Mouse (Mus musculus) cerebellum, postnatal 36 days (tissue): Measurements from ENCODE around the gene Timd4.

Experiments
- DNase-seq, 2 experiments: peaks; one replicate each; pipeline ENCODE4 v3.0.0; 2021 to 2022; ENCODE audit warnings: mixed read lengths in 2 of 2

Timd4 gene

DNA sequence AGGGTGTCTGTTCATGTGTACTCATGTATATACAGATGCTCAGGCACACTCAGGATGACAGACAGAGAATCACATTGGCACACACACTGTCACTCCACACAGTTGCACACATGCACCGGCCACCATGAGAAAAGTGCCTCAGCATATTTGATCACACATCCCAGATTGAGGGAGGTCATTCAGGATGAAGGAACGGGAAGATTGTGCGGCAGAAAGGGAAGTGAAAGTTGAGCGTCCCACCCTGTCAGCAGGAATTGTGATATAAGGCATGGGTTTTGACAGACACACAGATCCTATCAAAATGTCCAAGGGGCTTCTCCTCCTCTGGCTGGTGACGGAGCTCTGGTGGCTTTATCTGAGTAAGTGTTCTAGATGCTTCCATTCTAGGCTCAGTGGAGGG, at the start of gene Timd4:
TSS of gene Timd4 (plus strand) at position 290 of the 400 bp plus-strand sequence.
- DNase-seq, result no peak

- DNase-seq, result no peak
Measured at GRCm38 (mm10) chr11:46776879-46777278, 33.7 kb upstream of the Timd4 start.

GRCm38 (mm10) chr11:46779811-46780210, 30.8 kb upstream of the Timd4 start:
- DNase-seq, result no peak

DNA sequence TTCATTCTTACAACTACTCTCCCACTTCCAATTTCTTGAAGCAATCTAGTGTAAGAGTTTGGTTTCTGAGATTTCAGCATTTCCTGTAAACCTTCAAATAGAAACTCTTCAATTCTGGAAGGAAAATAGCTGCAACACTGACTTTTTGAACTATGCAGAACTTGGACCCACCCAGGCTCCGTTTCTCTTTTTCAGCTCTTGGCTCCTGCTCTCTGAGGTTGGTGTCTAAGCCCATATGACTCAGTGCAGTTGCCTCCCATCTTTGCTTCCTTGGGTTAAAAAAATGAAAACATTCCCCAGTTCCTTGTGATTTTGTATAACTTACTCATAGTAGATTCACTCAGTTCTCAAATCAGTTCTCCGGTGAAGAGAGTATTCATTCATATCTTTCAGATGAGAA, 6.2 kb upstream of the Timd4 start:
- no peak for DNase-seq

GRCm38 (mm10) chr11:46817692-46818091, 7.1 kb downstream of the Timd4 start:
- no peak for DNase-seq

DNA sequence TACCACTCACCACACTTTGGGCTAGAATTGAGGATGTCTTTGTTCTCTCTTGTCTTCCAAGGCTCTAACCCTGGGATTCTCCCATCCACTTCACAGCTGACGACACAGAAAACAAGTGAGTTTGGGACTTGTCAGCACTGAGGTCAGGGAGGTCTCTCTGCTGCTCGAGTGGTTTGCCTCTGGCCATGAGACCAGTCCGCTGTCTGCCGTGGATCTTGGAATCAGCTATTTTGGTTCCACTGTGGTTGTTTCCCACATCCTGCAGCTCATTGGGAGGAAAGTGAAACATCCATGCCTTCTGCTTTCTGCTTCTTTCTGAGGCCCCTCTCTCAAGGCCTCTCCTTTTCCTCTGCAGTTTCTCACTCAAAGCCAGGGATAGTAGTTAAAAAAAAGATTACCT, 9.3 kb downstream of the Timd4 start:
- no peak for DNase-seq

- no peak for DNase-seq
Measured at GRCm38 (mm10) chr11:46830348-46830747, 19.7 kb downstream of the Timd4 start.

DNA sequence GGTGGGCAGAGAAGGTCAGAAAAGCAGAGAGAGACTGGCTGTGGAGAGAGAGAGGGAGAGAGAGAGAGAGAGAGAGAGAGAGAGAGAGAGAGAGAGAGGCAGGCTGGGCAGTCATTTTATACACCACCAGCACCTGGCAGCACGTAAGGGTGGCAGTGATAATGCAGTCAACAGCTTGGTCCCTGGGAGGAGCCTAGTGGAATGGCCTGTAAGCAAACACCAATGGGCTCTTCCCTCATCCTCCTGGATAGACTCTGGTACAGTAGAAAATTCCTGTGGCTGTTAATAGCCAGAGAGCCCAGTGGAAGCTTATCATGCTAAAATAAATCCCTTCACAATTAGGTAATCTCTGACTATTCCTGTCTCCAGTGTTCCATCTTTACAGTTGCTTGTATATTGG, 24.5 kb downstream of the Timd4 start:
- DNase-seq, result no peak

GRCm38 (mm10) chr11:46842015-46842726, 31.6 kb downstream of the Timd4 start:
- DNase-seq, result no peak

GRCm38 (mm10) chr11:46846661-46847060, 36.1 kb downstream of the Timd4 start:
- DNase-seq, result no peak

DNA sequence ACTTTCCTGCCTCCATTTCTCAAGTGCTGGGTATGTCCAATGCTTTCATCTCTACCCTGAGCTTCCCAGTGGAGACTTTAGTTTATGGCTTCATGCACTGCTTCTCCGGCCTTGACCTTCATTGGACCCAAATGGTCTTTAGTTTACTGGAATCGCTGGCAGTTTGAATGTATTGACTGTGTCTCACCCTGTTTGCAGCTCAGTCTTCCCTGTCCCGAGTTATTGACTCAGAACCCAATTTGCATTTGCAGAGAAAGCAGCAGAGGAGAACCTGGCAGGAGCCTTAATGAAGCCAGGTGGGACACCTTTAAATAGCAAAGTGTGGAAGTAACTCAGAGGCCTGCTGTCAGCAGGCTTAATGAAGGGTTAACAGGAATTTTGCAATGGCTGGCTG, 37.2 kb downstream of the Timd4 start:
- no peak for DNase-seq

DNA sequence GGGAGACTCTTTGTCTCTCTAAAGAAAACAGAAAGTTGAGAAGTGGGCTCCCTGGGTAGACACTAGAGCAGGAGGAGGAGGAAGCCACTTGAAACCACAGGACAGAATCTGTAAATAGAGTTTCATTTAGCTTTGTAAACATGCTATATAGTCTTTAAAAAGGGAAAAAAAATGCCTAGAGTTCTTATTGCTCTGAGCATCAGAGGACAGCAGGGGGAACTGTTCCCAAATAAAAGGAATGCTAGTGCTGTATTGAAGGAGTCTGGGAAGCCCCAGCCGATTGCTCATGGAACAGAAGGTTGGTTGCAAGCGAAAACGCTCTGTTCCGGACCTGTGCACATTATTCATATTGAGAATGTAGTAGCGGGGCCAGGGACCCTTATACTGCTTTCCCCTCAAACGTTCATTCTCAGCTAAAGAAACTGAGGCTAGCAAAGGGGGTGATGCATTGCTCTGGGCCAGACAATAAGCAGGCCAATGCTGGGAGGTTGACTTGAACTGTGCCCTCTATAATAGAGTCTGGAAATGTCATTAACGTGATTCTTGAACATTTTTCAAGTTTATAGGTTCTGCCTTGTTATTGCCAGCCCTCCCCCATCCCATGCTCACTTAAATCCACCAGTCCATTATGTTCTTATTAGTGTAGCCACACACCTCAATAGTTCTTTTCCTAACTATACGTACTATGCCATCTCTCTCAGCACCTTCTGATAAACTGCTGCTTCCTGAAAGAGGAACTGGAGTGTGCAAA, 37.8 kb downstream of the Timd4 start:
- no peak for DNase-seq

DNA sequence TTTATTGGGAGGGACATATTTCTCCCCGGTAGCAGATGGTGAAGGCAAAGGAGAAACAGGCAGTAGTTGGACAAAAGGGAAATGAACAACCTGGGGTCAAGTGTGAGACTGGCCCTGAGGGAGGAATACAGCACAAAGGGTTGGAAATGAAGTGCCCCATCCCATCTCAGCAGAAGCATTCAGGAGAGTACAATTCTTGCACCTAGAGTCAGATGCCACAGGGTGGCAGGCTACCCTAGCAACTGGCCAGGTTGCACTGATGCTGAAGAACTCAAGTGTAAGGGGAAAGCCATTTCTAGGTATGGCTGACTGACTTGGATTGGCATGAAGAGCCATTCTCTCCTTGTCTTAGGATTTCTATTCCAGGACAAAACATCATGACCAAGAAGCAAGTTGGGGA, 54.2 kb downstream of the Timd4 start:
- DNase-seq, result peak; percentile 4 to 5

DNA sequence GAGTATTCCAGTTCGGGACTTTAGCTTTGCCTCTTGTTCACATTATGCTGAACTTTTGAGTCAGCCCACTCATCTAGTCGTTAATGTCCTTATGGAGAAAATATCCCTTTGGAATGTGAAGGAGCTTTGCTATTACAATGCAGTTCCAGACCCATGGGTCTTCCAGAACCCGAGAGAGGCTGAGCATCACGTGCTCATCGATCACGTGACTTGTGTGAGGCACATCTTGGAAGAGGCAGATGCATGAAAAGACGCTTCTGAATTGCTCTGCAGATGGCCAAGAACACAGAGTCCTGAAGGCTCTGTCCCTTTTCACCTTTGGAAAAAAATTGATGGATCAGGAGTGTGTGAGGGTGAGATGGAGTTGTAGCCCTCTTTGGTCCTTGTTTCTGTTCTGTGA, 58.0 kb downstream of the Timd4 start:
- DNase-seq, result no peak

DNA sequence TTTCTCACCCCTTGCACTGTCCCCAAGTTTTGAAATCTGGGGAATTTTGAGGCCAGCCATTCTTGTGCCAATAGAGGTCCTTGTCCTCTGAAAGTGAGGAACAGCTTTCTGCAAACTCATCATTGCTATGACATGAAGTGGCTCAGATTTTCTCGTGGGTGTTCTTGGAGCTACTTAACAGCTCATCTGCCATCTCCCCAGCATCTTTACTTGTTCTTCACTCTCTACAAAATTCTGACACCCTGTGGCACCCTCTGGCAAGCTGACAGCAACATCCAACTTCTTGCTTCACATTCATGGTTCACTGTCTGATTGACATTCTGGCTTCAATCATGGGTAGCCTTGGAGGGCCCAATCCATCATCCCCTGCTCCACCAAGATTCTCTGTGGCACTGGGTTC, 65.2 kb downstream of the Timd4 start:
- no peak for DNase-seq

GRCm38 (mm10) chr11:46882456-46882855, 71.9 kb downstream of the Timd4 start:
- DNase-seq, result no peak

GRCm38 (mm10) chr11:46889093-46889492, 78.5 kb downstream of the Timd4 start:
- no peak for DNase-seq
